Mouse (Mus musculus): Measurements from ENCODE around the gene Dr1. TPM values are rescaled to one million over a fixed set of nuclear protein-coding genes. Genes with fewer than 3 reads are reported as not detected.
"Not testable (repeated sequence)": the region's sequence is repeated elsewhere in the genome, so short reads cannot be mapped to it uniquely, and the experiment has no call there.

Dr1 gene
- polyA plus RNA-seq, 1 experiment from 2014 or later = 27.9 TPM

DNA sequence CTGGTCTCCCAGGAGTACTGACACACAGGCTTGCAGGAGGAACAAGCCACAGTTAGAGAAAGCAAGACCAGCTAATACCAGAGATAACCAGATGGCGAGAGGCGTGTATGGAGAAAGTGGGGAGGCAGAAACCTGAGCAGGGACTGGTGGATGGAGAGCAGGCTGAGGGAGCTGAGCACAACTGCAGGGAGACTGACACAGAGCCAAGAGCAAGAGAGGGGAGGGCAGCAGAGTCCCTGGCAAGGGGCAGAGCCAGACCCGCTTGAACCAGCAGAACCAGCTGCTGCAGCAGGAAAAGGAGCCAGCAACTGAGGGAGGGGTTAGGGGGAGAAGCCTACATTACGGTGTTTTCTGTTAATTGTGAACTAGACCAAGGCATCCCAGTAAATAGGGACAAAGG lies 6.0 kb upstream of the Dr1 start:
- TF ChIP-seq CTCF (IDR thresholded peaks at IDR 0.05; ENCODE audit: low read depth) = no peak
- no peak for TF ChIP-seq EP300 (optimal IDR thresholded peaks at IDR 0.05)
- no peaks in the 10 kb centered on the region for H3K36me3 ChIP-seq (ENCODE audit: control insufficient read depth, insufficient read depth, low read length)
- DNase-seq (ENCODE audit: low spot score) = no peak
- no peaks in the 10 kb centered on the region for H3K27me3 ChIP-seq (ENCODE audit: control insufficient read depth, insufficient read depth, low read length)
- H3K9ac ChIP-seq (ENCODE audit: low read length) = no peak overlapping the region
- no peaks in the 10 kb centered on the region for H3K9me3 ChIP-seq (ENCODE audit: control insufficient read depth, low read length)
- 16% methylated on average over 4 of the region's 4 CpGs for WGBS
- 0 out of 2 replicates have a peak overlapping the region, but pooled peaks have one; percentile 2 for H3K27ac ChIP-seq (replicated peaks)
- H3K4me3 ChIP-seq (ENCODE audit: low read depth, low read length) = no peak overlapping the region
- H3K4me1 ChIP-seq (replicated peaks; ENCODE audit: control insufficient read depth, insufficient read depth) = no peaks in the 10 kb centered on the region
- ATAC-seq (ENCODE audit: low FRiP score, low TSS enrichment) = no peak
- no peak overlapping the region for H3K4me2 ChIP-seq (replicated peaks; ENCODE audit: low read depth)

DNA sequence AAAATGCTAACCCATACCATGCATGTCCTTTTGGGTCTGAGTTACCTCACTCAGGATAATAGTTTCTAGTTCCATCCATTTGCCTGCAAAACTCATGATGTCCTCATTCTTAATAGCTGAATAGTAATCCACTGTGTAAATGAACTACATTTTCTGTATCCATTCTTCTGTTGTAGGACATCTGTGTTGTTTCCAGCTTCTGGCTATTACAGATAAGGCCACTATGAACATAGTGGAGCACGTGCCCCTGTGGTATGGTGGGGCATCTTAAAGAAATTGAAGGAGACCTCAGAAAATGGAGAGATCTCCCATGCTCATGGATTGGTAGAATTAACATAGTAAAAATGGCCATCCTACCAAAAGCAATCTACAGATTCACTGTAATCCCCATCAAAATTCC lies 4.9 kb upstream of the Dr1 start:
- WGBS = 85% methylated on average over 1 of the region's 1 CpGs
- not testable (repeated sequence) for H3K36me3 ChIP-seq (ENCODE audit: control insufficient read depth, insufficient read depth, low read length); DNase-seq (ENCODE audit: low spot score); H3K4me3 ChIP-seq (ENCODE audit: low read depth, low read length); H3K9ac ChIP-seq (ENCODE audit: low read length); H3K27me3 ChIP-seq (ENCODE audit: control insufficient read depth, insufficient read depth, low read length); H3K9me3 ChIP-seq (ENCODE audit: control insufficient read depth, low read length); H3K4me2 ChIP-seq (replicated peaks; ENCODE audit: low read depth); H3K4me1 ChIP-seq (replicated peaks; ENCODE audit: control insufficient read depth, insufficient read depth); H3K27ac ChIP-seq (replicated peaks); ATAC-seq (ENCODE audit: low FRiP score, low TSS enrichment)

DNA sequence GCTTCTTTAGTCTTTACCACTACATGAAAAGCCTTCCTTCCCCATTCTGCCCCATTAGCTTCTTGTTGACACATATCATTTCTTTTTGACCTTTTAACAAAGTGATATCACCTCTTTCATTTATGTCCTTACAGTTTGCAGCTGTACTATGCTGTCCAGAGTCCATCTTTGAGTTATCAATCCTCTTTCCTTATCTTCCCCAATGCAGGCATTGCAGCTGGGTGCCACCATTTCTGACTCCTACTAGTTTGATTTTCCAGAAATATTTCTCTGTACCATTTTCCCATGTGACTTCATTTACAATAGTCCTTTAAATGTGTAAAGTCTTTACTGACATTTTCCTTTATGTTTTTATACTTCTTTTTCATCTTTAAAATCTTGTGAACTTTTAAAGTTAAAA lies 1.7 kb upstream of the Dr1 start:
- Histone ChIP-seq H3K27me3 (ENCODE audit: control insufficient read depth, insufficient read depth, low read length) (no peaks in the 10 kb centered on the region), H3K9ac (ENCODE audit: low read length) (no peak overlapping the region), H3K9me3 (ENCODE audit: control insufficient read depth, low read length) (no peaks in the 10 kb centered on the region), H3K4me3 (ENCODE audit: low read depth, low read length) (no peak overlapping the region), H3K4me1 (replicated peaks; ENCODE audit: control insufficient read depth, insufficient read depth) (no peaks in the 10 kb centered on the region), H3K4me2 (replicated peaks; ENCODE audit: low read depth) (no peak overlapping the region), H3K36me3 (ENCODE audit: control insufficient read depth, insufficient read depth, low read length) (no peaks in the 10 kb centered on the region), H3K27ac (replicated peaks) (no peak overlapping the region)
- ATAC-seq (ENCODE audit: low FRiP score, low TSS enrichment) (no peak), DNase-seq (ENCODE audit: low spot score) (no peak)
- TF ChIP-seq CTCF (IDR thresholded peaks at IDR 0.05; ENCODE audit: low read depth) (no peak), EP300 (optimal IDR thresholded peaks at IDR 0.05) (no peak)

DNA sequence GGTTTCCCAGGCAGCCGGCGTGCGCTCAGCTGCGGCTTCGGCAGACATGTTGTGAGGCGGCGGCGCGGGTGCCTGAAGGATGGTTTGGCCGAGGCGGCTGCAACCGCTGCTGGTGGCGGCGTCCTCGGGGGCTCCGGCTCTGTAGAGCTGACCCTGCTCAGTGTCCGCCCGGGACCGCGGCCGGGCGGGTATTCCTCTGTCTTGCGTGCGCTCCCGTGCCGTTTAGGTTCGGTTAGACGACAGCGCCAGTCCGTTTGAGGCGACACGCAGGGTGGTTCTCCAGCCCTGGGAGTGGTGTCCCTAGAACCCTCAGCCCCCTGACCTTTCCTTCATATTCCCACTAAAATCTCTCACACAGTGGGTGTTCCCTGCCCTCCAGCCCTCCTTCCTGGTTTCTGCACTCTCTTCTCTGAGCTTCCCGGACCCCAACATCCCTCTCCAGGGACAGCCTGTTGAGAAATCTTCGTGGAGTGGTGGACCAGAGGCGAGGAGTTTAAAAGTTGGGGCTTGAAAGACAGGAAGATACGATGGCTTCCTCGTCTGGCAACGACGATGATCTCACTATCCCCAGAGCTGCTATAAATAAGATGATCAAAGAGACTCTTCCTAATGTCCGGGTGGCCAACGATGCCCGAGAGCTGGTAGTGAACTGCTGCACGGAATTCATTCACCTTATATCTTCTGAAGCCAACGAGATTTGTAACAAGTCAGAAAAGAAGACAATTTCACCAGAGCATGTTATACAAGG lies 540 bp downstream of the Dr1 start:
- WGBS = under 1% methylated on average over 44 of the region's 44 CpGs
- Histone ChIP-seq H3K27me3 (ENCODE audit: control insufficient read depth, insufficient read depth, low read length) (no peaks in the 10 kb centered on the region), H3K4me1 (replicated peaks; ENCODE audit: control insufficient read depth, insufficient read depth) (no peaks in the 10 kb centered on the region), H3K27ac (replicated peaks) (peak overlapping the region; percentile 96), H3K4me2 (replicated peaks; ENCODE audit: low read depth) (peak overlapping the region; percentile 71), H3K9ac (ENCODE audit: low read length) (peak overlapping the region; percentile 96), H3K4me3 (ENCODE audit: low read depth, low read length) (peak overlapping the region; percentile 97), H3K36me3 (ENCODE audit: control insufficient read depth, insufficient read depth, low read length) (no peaks in the 10 kb centered on the region), H3K9me3 (ENCODE audit: control insufficient read depth, low read length) (no peaks in the 10 kb centered on the region)
- no peak for DNase-seq (ENCODE audit: low spot score)
- ATAC-seq (ENCODE audit: low FRiP score, low TSS enrichment) = no peak
- TF ChIP-seq CTCF (IDR thresholded peaks at IDR 0.05; ENCODE audit: low read depth) (no peak), EP300 (optimal IDR thresholded peaks at IDR 0.05) (no peak)

DNA sequence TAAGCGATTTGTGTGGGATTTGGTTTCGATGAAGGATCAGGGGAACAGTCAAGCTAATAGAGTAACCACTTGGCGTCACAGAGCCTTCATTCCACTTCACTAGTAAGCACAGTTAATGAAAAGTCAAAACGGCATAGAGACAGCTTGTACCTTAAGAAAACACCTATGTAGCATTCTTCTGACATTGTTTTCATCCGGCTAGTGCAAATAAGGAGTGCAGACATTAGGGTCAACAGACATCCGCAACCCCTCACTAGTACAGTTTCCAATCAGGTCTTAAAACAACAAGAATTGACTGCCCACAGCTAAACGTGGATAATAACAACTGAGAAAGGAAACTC lies 1.1 kb downstream of the Dr1 start:
- Histone ChIP-seq H3K9ac (ENCODE audit: low read length) (peak overlapping the region; percentile 96), H3K4me3 (ENCODE audit: low read depth, low read length) (peak overlapping the region; percentile 97), H3K4me1 (replicated peaks; ENCODE audit: control insufficient read depth, insufficient read depth) (no peaks in the 10 kb centered on the region), H3K4me2 (replicated peaks; ENCODE audit: low read depth) (peak overlapping the region; percentile 71), H3K36me3 (ENCODE audit: control insufficient read depth, insufficient read depth, low read length) (no peaks in the 10 kb centered on the region), H3K9me3 (ENCODE audit: control insufficient read depth, low read length) (no peaks in the 10 kb centered on the region), H3K27me3 (ENCODE audit: control insufficient read depth, insufficient read depth, low read length) (no peaks in the 10 kb centered on the region), H3K27ac (replicated peaks) (no peak overlapping the region)
- WGBS = 4% methylated on average over 7 of the region's 7 CpGs
- ATAC-seq (ENCODE audit: low FRiP score, low TSS enrichment) (no peak), DNase-seq (ENCODE audit: low spot score) (no peak)
- TF ChIP-seq CTCF (IDR thresholded peaks at IDR 0.05; ENCODE audit: low read depth) (no peak), EP300 (optimal IDR thresholded peaks at IDR 0.05) (no peak)

DNA sequence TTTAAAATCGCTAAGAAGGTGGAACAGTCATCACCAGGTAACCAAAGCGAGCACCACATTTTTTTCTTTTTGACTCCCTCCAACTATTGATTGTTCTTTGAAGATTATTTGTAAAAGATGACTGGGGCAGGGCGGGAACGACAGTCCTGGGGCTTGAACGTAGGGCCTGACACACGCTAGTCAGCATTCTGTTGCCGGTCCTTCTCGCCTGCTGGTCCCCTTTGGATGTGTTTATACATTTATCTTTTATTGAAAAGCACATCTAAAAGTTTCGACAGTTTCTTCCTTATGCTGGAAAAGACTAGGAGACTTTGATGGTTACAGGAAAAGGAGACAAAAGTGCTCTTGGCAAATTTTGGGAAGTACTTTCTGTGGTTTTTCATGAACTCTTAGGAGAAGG lies 1.7 kb downstream of the Dr1 start:
- H3K9ac ChIP-seq (ENCODE audit: low read length) = peak overlapping the region; percentile 96; the same call in 1 of the 2 replicates
- WGBS = 16% methylated on average over 9 of the region's 9 CpGs
- peak overlapping the region; percentile 71 for H3K4me2 ChIP-seq (replicated peaks; ENCODE audit: low read depth)
- no peaks in the 10 kb centered on the region for H3K9me3 ChIP-seq (ENCODE audit: control insufficient read depth, low read length)
- DNase-seq (ENCODE audit: low spot score) = no peak
- no peaks in the 10 kb centered on the region for H3K36me3 ChIP-seq (ENCODE audit: control insufficient read depth, insufficient read depth, low read length)
- ATAC-seq (ENCODE audit: low FRiP score, low TSS enrichment) = no peak
- no peak overlapping the region for H3K27ac ChIP-seq (replicated peaks)
- H3K27me3 ChIP-seq (ENCODE audit: control insufficient read depth, insufficient read depth, low read length) = no peaks in the 10 kb centered on the region
- no peaks in the 10 kb centered on the region for H3K4me1 ChIP-seq (replicated peaks; ENCODE audit: control insufficient read depth, insufficient read depth)
- no peak for TF ChIP-seq EP300 (optimal IDR thresholded peaks at IDR 0.05)
- H3K4me3 ChIP-seq (ENCODE audit: low read depth, low read length) = peak overlapping the region; percentile 97

DNA sequence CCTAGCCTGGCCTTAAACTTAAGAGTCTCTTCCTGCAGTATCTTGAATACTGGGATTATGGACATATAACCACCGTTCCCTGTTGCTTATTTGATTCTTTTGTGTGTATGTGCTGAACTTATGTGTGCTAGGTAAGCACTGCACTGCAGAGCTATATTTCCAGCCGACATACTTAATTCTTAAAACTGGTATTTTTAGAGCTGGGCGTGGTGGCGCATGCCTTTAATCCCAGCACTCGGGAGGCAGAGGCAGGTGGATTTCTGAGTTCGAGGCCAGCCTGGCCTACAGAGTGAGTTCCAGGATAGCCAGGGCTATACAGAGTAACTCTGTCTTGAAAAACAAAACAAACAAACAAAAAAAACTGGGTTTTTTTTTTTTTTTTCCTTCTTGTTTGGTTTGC lies 2.6 kb downstream of the Dr1 start:
- peak overlapping the region; percentile 28; the same call in 1 of the 2 replicates for H3K4me2 ChIP-seq (replicated peaks; ENCODE audit: low read depth)
- WGBS = 91% methylated on average over 6 of the region's 6 CpGs
- not testable (repeated sequence) for ATAC-seq (ENCODE audit: low FRiP score, low TSS enrichment); H3K9me3 ChIP-seq (ENCODE audit: control insufficient read depth, low read length); H3K4me3 ChIP-seq (ENCODE audit: low read depth, low read length); DNase-seq (ENCODE audit: low spot score); H3K9ac ChIP-seq (ENCODE audit: low read length); H3K27me3 ChIP-seq (ENCODE audit: control insufficient read depth, insufficient read depth, low read length); H3K36me3 ChIP-seq (ENCODE audit: control insufficient read depth, insufficient read depth, low read length); H3K27ac ChIP-seq (replicated peaks); H3K4me1 ChIP-seq (replicated peaks; ENCODE audit: control insufficient read depth, insufficient read depth)

Data from stomach, postnatal 0 days (tissue).